Mouse (Mus musculus) CH12.LX (cell line): ENCODE results near the gene Ctdspl.

ENCODE experiments used
- BHLHE40 ChIP-seq: IDR thresholded peaks from 2 replicates; pipeline ENCODE4 v1.6.1; 2011; ENCODE audit warnings: mild to moderate bottlenecking, low read depth, low read length, improper control_type of control experiment
- CTCF ChIP-seq, 2 experiments: IDR thresholded peaks in 1 of 2; conservative IDR thresholded peaks in 1 of 2; 2 replicates each; pipeline ENCODE4 v1.5.1; 2011 to 2012; ENCODE audit warnings: low read depth in 2 of 2, low read length in 2 of 2, improper control_type of control experiment in 1 of 2, inconsistent platforms in 1 of 2, mild to moderate bottlenecking in 1 of 2, moderate library complexity in 1 of 2
- EP300 ChIP-seq: IDR thresholded peaks from 2 replicates; pipeline ENCODE4 v1.6.1; 2011; ENCODE audit warnings: low read length, improper control_type of control experiment
- IRF4 ChIP-seq: IDR thresholded peaks from 2 replicates; pipeline ENCODE4 v1.6.1; 2014; ENCODE audit warnings: low read depth, mild to moderate bottlenecking, inconsistent platforms, low read length, improper control_type of control experiment
- MYC ChIP-seq: IDR thresholded peaks from 2 replicates; pipeline ENCODE4 v1.6.1; 2011; ENCODE audit warnings: low read depth, mild to moderate bottlenecking, improper control_type of control experiment, low read length
- USF1 ChIP-seq: IDR thresholded peaks from 2 replicates; pipeline ENCODE4 v1.6.1; 2014; ENCODE audit warnings: low read depth, mild to moderate bottlenecking, inconsistent platforms, low read length, improper control_type of control experiment
- USF2 ChIP-seq: conservative IDR thresholded peaks from 2 replicates; pipeline ENCODE4 v1.6.1; 2011; ENCODE audit warnings: low read depth, low read length, improper control_type of control experiment

DNA sequence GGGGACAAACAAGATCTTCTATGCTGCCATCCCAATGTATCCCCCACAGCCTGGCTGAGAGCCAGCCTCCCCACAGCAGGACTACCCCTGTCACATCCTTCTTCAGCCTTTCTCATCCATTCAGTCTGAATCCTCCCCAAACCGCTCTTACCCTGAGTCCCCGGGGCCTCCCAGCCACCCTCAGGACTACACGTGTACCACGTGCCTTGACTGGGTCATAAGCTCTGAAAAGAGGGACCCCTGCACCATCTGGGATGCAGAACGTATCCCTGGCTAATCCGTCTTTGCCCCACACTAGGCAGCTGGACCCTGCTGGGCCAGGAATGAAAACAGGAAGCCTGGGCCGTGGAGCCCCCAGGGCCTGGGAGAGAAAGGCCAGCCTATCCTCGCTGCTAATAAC, 155.8 kb downstream of the Ctdspl start:
- TF ChIP-seq MYC = no peak
- no peak for TF ChIP-seq EP300
- no peak for TF ChIP-seq CTCF (conservative IDR thresholded peaks at IDR 0.05 in 1 of 2, IDR thresholded peaks at IDR 0.05 in 1 of 2; ENCODE audit: low read depth in 2 of 2, low read length in 2 of 2)
- TF ChIP-seq USF2 = no peak
- no peak for TF ChIP-seq USF1
- TF ChIP-seq IRF4 = no peak
- no peak for TF ChIP-seq BHLHE40
